Mouse (Mus musculus): Measurements from ENCODE around the gene Fyn.

- TF ChIP-seq CTCF (IDR thresholded peaks at IDR 0.05; ENCODE audit: low read depth, low read length): no peak
- TF ChIP-seq POLR2A (IDR thresholded peaks at IDR 0.05; ENCODE audit: borderline replicate concordance, low read depth, low read length): no peak
Measured at GRCm38 (mm10) chr10:39521327-39521726, 152.7 kb downstream of the Fyn start.

Data from bone marrow macrophage, adult 2 months (primary cell).